Mouse (Mus musculus) E14TG2a.4 (cell line): ENCODE results near the gene Phactr2.

ENCODE experiments used
- CTCF ChIP-seq: conservative IDR thresholded peaks from 2 replicates; pipeline ENCODE4 v1.5.1; 2014; ENCODE audit warnings: low read length
- NANOG ChIP-seq: IDR thresholded peaks from 2 replicates; pipeline ENCODE4 v1.6.1; 2014; ENCODE audit warnings: borderline replicate concordance, low read length, mixed read lengths
- POU5F1 ChIP-seq: IDR thresholded peaks from 2 replicates; pipeline ENCODE4 v1.6.1; 2014; ENCODE audit warnings: low read length, borderline replicate concordance

GRCm38 (mm10) chr10:13411056-13411455 is 63.2 kb downstream of the Phactr2 start:
- TF ChIP-seq CTCF = no peak
- TF ChIP-seq POU5F1 = no peak
- no peak for TF ChIP-seq NANOG
